Mouse (Mus musculus) liver, embryonic 14.5 days (tissue): ENCODE measurements at regions not wholly inside any gene's neighbourhood (a gene's known extent, or its start where the extent isn't known, plus 50 kb on each side); places are given as distances from the start of the nearest gene placed in this dataset.

Experiments used
- CTCF ChIP-seq: IDR thresholded peaks from 2 replicates; pipeline ENCODE4 v1.5.1; 2016; ENCODE audit warnings: antibody characterized with exemption, low read depth, control low read depth
- EP300 ChIP-seq: IDR thresholded peaks from 2 replicates; pipeline ENCODE4 v1.6.1; 2016; ENCODE audit warnings: antibody characterized with exemption, low read depth

DNA sequence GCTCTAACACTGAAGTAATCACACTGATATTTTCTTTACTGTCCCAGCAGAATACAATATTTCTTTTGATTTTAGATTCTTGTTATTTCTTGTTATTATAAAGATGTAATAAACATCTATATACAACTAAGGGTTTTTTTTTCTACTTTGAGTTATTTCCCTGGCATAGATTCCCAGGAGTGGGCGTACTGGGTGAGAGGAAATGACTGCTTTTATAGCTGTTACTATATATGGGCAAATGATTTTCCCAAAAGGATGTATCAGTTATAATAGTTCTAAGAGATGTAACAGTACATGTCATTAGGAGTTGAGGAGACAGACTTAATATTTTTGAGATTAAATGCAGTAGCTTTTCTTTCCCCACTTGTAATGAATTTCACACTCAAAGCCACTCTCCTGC, 109.6 kb downstream of the E030025P04Rik start:
- TF ChIP-seq CTCF (no peak), EP300 (no peak)
